Mouse (Mus musculus) embryonic fibroblast, embryonic 13.5 days (primary cell): ENCODE results near the gene Cxcr6.

Source experiments
- CTCF ChIP-seq: IDR thresholded peaks from 2 replicates; pipeline ENCODE4 v1.5.1; 2011; ENCODE audit warnings: mild to moderate bottlenecking, control low read depth, low read length, moderate library complexity, borderline replicate concordance; ENCODE audit not compliant: insufficient read depth
- POLR2A ChIP-seq: IDR thresholded peaks from 2 replicates; pipeline ENCODE4 v1.6.1; 2011; ENCODE audit warnings: low read depth, mild to moderate bottlenecking, control low read depth, low read length, moderate library complexity

DNA sequence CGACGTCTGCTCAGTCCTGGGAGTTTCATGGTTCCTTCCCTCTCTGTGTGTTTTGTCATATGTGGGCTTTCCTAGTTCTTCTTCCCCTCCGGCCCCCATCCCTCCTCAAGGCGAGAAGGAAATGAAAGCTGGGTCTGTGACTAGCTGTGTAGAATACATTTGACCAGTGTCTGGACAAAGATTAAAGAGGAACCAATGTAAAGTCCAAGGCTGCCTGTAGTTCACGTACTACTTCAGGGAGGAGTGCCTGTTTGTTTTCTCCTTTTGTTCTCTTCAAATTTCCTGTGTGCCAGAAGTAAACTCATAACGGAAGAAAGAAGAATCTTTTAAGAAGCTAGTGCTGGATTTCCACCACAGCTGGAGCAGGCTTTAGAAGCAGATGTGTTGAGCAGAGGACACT, 36.7 kb upstream of the Cxcr6 start:
- TF ChIP-seq CTCF (no peak), POLR2A (no peak)
